Mouse (Mus musculus) megakaryocyte progenitor cell, adult 5-6 weeks (primary cell): Measurements from ENCODE around the gene Gstp1. TPM values are rescaled to one million over a fixed set of nuclear protein-coding genes. Genes with fewer than 3 reads are reported as not detected.
A peak's percentile ranks its signal among the peaks of the same experiment; 100 is the strongest.

Source experiments
- ATAC-seq: replicated peaks from 2 replicates; pipeline ENCODE4 v1.8.0; 2016; ENCODE audit warnings: mild to moderate bottlenecking, moderate TSS enrichment, inconsistent platforms; ENCODE audit not compliant: poor library complexity
- total RNA-seq, 2 experiments: library from RNA; stranded (forward) in 1 of 2; stranded (reverse) in 1 of 2; fragments of 157-497, 149-512 nt in 1 of 2; fragments of 200-1000 nt in 1 of 2; gene quantifications; 2 replicates each; pipeline versions ENCODE4 v1.2.3 to v1.2.4; 2015 to 2017

The Gstp1 gene
- total RNA-seq, 2 experiments from 2014 or later = 79.8 to 361 TPM

DNA sequence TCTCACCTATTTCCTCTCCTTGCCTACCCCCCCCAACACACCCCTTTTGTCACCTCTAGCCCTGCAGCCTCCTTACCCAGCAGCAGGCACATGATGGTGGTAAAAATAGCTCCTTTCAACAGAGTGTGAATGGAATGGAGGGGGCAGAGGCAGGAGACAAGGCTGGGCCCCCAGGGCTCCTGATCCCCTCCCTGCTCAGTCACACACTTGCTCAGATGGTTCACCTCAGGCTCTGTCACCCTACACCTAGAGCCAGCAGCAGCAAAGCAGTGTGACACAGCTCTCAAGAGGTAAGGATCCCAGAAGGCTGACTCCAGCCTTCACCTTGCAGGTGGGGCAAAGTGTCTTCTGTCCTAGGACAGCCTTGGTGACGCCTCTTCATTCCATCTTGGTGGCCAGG lies 34.7 kb downstream of the Gstp1 start, which contains the start of gene Doc2g:
Gene Doc2g (plus strand): TSS at position 202 of the 400 bp plus-strand sequence.
- no peak for ATAC-seq

DNA sequence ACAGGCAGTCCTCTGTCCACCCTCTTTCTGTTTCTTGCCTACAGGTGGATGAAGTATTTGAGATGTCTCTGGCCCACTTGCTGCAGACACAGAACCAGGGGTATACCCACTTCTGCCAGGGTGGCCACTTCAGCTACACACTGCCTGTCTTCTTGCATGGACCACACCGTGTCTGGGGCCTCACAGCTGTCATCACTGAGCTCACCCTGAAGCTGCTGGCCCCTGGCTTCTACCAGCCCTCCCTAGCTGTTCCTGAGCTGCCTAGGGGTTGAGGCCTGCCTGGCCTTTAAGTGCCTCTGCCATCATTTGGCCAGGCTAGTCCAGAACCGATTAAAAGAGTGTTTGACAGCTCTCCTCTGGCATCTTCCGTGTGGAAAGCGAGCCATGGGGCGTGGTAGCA lies 36.0 kb downstream of the Gstp1 start:
- ATAC-seq = no peak

DNA sequence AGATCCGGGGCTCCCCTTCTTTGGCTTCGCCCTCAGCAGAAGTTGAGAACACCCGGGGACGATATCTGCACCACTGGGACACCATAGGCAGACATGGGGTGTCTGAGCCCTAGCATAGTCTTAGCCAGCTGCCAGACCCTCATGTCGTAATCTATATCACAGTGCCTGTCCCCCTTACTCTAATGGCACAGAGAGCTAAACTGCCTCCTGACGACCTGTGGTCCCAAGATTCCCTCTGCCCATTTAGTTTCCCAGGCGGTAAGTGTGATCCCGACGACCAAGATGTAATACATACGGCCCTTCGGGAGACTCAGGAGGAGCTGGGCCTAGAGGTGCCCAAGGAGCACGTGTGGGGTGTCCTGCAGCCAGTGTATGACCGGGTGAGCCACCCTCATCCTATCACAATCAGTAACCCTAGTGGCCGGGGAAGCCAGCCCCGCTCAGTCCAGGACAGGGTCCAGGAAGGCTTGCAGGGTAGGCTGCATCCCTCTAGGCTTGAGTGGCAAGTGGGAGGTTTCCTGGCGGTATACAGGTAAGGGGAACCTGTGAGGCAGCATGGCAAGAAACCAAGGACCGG lies 36.7 kb downstream of the Gstp1 start:
- no peak for ATAC-seq

DNA sequence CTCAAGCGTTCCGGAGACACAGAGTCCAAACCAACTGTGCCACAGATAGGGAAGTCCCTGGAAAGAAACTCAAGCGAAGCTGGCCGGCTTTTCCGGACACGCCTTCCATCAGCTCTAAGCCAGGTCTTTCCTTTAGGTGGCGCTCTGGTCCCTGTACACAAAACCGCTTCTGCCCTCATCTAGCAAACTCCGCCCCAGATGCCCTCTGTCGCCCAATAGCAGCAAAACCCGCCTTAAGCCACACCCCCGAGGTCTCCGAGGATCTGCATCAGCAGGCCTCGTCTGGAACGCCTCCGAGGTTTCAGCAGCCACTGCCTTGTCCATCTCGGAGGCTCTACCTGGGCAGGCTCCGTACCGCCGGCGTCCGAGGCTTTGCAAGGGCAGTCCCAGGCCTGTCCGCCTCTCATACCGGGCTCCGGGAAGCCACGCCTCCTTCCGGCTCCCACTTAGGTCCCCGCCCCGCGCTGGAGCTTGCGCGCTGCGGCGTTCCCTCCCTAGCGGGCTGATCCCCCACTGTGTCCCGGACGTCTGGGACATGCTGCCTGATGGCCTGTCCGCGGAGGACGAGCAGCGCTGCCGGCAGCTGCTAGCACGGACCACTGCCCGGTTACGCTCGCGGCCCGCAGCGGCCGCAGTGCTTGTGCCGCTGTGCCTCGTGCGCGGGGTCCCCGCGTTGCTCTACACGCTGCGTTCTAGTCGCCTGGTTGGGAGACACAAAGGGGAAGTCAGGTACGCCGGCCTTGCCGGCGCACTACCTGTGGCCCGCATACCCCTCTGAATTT lies 37.5 kb downstream of the Gstp1 start, which contains the start of the genes Nudt8 and Gm49405:
Gene Nudt8 (plus strand): TSS at position 462 of the 782 bp plus-strand sequence.
Gene Gm49405 (plus strand): TSS at position 508 of the 782 bp plus-strand sequence.
- ATAC-seq = peak; percentile 90

DNA sequence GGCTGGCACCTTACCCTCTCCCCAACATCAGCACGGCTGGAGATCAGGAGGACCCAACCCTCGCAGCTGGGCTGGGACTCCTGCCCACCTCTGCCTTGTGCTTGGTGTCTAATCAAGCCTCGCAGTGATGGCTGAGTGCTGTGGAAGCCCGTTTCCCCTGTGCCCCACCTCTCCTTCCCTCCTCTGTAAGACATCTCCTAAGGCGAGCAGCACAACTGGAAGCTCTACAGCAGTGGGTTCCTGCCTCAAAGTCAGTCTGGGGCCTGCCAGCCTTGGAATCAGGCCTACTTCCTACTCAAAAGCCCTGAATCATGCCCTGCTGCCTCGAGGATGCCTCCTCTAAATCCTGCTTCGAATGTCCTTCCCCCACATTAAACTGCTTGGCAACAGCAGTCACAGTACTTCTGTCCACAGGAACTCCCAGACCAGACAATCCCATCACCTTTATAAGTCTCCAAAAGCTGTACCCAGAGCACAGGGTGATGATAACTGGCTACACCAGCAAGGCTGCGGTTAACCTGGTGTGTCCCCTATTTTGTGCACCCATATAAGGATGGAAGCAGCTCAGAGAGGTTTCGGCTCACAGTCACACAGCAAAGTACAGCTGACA lies 38.6 kb downstream of the Gstp1 start:
- no peak for ATAC-seq

DNA sequence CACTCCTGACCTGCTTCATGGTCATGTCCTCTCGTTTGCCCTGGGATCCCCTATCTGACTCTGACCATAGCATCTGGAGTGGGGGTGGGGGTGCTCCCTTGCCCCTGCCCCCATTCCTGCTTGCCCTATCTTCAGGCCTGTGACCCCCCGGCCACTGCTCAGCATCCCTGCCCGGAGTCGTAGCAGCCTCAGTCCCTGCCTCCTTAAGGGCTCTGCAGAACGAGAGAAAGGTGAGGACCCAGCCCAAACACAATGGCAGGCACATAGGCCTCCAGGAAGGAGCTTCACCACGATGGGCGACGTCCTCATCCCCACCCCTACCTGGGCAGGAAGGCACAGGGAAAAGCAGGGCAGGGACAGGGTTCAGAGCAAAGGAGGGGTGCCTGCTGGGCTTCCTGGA lies 39.5 kb downstream of the Gstp1 start:
- ATAC-seq = no peak

DNA sequence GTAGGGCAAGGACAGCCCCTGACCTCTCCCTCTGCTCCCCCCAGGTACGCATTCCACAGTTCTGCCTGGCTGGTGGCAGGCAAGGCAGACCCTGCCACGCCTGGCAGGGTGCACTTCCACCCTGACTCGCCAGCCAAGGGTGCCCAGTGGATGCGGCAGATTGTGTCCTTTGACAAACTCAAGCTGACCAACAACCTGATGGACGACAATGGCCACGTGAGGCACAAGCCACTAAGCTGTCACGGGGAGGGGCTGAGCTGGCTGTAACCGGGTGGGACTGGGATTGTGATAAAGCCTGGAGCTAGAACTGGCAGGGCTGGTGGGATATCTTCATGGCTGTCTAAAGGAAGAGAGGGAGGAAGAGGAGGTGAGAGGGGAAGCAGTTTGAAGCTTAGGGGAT lies 40.6 kb downstream of the Gstp1 start:
- no peak for ATAC-seq

DNA sequence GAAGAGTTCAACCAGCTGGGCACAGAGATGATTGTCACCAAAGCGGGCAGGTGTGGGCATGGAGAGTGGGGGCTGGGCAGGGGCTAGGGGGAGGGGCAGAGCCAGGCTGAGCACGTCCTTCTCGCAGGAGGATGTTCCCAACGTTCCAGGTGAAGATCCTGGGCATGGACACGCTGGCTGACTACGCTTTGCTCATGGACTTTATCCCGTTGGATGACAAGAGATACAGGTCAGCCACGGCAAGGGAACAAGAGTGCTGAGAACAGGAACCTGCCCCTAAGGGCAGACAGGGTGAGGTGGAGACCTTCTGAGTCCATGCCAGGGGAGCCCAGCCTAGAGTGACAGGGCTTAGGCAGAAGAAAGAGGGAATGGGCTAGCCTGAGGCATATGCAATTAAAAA lies 41.0 kb downstream of the Gstp1 start:
- ATAC-seq = no peak

DNA sequence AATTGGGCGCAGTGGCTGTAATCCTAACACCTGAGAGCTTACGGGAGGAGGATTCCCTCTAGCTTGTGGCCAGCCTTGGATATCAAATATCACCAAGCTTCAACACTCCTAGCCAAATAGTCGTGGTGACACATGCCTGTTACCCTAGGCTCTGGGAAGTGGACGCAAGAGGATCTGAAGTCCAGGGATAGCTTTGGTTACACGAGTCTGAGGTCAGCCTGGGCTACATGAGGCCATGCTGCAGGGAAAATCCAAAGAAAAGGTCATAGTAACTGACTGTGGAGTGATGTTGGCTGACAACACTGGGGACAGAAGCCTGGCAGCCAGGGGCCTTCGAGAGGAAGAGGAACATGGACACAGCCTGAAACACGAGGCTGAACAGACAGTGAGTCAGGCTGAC lies 41.7 kb downstream of the Gstp1 start:
- no peak for ATAC-seq

DNA sequence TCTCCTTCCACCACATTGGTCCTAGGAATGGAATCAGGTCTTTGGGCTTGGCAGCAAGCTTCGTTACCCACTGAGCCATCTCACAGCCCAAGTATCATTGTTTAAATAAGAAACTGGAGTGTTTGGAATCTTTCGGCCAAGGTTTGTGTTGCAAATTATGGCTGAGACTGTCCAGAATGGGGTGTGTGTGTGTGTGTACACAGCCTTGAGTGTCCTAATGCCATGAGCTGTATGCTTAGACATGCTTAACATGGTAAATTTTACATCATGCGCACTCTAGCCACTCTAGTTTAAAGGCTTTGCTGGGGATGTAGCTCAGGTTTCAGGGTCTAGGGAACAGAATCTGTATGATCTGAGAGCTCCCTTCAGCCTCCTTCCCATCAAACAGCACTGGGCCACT lies 42.3 kb downstream of the Gstp1 start:
- ATAC-seq = no peak

DNA sequence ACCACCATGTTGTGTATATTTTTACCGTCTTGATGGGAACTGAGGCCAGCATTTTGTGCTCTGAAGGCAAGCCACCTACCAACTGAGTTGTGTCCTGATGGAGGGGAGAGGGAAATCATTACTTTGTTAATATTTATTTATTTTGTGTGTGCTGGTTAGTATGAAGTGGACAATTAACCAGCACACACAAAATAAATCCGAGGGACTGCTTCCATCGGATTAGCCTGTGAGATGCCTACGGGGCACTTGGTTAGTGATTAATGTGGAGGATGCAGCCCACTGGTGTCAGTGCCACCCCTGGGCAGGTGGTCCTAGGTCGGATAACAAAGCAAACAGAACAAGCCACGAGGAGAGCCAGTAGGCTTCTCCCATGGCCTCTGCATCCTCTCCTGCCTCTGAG lies 42.9 kb downstream of the Gstp1 start:
- no peak for ATAC-seq

DNA sequence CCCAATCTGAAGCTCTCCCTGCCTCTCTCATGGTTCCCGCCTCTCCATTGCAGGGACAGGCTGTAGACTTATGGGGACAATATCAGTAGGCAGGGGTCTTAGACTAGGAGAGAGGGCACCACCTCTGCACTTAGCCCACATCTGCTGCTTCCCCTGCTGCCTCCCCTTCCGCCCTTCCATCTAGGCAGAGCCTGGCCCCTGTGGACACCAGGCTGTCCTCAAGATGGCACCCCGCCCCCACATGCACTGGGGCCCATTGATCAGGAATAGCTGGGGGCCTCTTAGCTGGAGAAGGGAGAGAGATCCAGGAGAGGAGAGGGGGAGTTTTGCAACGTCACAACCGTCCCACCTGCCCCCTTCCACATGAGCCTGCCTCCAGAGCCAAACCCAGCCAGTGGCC lies 45.4 kb downstream of the Gstp1 start, which contains the start of gene Tbx10:
Gene Tbx10 (plus strand): TSS at position 337 of the 400 bp plus-strand sequence.
- ATAC-seq = no peak

DNA sequence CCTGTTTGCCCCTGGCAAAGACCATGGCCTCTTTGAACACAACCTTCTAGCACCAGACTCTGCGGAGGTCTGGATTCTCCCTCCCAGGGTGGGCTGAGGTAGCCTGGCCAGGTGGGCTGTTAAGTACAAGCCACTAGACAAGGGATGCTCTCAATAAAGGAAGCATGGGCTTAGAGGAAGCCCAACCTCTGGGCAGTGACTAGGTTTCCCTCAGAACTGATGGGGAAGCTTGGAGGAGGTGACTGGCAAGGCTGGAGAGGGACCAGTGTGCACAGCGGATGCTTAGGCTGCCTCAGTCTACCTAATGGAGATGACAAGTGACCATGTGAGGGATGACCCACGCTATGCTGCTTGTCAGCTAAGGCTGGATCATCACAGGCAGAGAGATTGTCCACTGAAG lies 45.8 kb downstream of the Gstp1 start:
- no peak for ATAC-seq

DNA sequence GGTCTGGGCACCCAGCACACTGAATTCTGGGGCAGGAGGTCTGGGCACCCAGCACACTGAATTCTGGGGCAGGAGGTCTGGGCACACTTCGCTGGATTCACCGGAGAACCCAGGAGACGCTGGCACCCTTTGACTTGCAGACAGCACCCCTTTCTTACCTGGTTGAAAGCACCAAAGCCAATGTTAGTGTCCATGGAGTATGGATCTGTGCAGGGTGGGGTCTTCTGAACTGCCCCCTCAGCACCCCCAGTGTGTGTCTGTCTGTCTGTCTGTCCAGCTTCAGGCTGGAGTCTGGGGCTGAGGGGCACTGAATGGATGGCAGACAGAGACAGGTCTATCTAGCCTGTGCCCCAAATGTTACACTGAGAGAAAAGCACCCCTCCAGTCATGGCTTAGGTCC lies 46.2 kb downstream of the Gstp1 start:
- ATAC-seq = no peak

DNA sequence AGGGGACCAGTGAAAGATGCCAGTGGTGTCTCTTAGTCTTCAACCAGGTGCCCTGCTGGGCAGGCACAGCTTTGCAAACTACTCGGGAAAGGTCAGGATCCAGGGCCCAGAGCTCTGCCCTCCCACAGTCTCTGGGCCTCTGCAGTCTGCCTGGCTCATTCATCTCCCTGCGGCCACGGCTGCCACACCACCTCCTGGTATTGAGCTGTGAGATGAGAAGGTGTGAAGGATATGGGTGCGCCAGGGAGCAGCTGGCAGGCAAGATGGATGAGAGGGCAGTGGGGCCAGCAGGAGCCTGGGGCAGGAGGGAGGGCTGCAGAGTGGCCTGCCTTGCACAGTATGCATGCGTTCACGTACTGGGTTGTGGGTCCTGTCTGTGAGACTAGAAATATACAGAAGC lies 47.0 kb downstream of the Gstp1 start:
- ATAC-seq = no peak

DNA sequence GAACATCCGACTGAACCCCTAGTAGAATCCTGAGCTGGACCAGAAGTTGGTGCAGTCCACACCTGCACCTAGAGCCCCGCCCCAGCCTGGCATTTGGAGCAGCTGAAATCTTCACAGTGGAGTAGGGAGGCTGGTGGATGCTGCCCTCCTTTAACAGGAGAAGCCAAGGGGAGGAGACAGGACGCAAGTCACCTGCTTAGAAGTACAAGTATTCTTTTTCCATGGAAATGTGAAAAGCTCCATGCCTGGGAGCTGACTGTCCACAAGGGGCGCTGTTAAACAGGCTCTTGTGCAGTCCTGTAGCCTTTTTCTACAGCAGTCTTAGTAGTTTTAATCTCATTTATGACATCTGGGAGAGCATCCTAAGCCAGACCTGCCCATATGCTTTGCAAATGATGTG lies 49.0 kb downstream of the Gstp1 start:
- no peak for ATAC-seq

DNA sequence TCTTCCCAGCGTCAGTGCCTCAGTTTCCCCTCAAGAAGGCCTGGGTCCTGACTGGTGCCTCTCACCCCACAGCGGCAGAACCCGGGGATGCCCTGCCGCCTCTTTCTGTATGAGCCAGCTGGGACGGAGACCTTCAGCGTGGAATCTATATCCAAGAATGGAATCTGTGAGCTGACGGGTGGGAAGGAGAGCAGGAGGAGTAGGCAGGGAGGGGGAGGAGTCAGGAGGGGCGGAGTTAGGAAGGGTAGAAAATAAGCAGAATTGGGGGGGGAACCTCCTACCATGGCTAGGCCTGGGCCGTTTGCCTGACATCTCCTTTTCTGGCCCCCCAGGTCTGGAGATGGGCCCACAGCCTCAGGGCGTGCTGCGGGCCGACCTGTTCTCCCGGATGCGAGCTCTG lies 49.7 kb downstream of the Gstp1 start:
- ATAC-seq = no peak

DNA sequence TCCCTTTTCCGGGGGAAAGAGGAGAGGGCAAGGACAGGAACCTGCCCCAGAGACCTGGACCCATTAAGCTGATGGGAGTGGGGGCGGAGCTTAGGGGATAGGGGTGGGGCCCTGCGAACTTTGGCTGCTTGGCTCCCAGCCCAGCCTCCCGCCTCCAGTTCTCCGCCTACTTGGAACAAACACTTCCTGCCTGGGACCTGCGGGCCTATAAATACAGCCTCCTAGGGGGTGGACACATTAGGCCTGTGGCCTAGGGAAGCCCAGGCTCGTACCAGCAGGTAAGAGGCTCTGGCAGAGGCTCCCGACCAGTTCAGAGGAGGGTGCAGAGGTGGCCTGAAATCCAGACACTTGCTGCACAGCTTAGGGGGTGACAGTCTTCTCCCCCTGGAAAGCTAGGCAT lies 51.5 kb downstream of the Gstp1 start, which contains the start of gene Acy3:
Gene Acy3 (plus strand): TSS at position 237 of the 400 bp plus-strand sequence.
- peak; percentile 82 for ATAC-seq
